Mouse (Mus musculus): ENCODE measurements at regions not wholly inside any gene's neighbourhood (a gene's known extent, or its start where the extent isn't known, plus 50 kb on each side); places are given as distances from the start of the nearest gene placed in this dataset.

DNA sequence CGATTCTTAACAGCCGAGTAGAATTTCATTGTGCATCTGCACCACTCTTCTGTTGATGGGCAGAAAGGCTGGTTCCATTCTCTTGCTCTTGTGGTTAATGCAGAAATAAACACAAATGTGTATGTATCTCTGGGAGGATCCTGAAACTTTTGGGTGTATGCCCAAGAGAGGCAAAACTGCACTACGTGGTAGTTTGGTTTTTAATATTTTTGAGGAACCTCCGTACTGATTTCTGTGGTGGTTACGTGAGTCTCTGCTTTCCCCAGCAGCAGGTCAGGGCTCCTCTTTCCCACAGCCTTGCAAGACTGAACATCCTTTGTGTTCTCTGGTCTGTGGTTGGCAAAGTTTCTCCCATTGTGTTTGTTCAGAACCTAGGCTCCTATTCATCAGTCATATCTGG lies 198.9 kb upstream of the Ubash3b start:
- TF ChIP-seq GATA1 (IDR thresholded peaks at IDR 0.05; ENCODE audit: low read length) (no peak), TAL1 (IDR thresholded peaks at IDR 0.05; ENCODE audit: low read length) (no peak)
